8 mouse cellular contexts compared by ENCODE assay signal in the genomic region with DNA sequence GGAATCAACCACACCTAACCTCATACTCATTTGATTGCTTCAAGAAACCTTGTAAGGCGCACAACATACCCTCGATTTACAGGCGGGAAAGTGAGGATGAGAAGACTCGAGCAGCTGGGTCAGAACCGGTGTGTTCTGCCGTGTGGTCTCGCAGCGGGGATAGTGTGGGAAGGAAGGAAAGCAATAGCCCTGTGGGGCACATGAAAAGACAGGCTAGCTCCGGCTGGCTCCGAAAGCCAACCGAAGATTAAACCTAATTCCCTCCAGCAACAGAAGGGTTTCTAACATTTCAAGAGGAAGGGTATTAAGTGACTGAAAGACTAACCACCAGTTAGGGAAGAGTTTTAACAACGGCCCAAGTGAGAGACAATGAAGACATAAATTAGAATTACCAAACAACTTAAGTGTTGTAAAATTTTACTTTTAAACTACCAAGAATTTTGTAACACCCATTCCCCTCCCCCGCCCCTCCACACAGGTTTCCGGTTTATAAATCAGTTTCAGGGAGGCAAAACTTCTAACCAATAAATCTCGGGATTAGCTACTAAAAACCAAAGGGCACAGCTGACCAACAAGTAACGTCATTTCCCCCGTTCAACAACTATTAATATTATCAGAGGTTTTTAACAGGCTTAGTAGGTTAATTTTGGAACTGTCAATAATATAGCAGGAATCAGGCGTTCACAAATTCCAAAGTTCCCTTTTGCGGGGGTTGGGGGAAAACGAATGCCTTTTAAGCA. TPM values are rescaled to one million over a fixed set of nuclear protein-coding genes. Genes with fewer than 3 reads are reported as not detected.
DNase-seq lines count a peak whose midpoint lies in the region; ATAC-seq and TF ChIP-seq lines count a peak whose summit lies in the region.

No protein-coding gene starts in this region.

- WGBS in lung, embryonic 14.5 days, result 13% methylated on average over 20 of the region's 20 CpGs
- WGBS in embryonic facial prominence, embryonic 12.5 days, result 9% methylated on average over 20 of the region's 20 CpGs
- 8% methylated on average over 20 of the region's 20 CpGs for WGBS in intestine, embryonic 15.5 days
- WGBS in midbrain, embryonic 15.5 days, result 9% methylated on average over 20 of the region's 20 CpGs

- H3K4me1 ChIP-seq in lung, embryonic 14.5 days (ENCODE audit: insufficient read depth), result no peaks in the 10 kb centered on the region
- peaks cover 12% of the 10 kb centered on the region for H3K4me1 ChIP-seq in embryonic facial prominence, embryonic 12.5 days
- H3K4me1 ChIP-seq in intestine, embryonic 15.5 days (replicated peaks), result peaks cover 10% of the 10 kb centered on the region; the same call in 1 of the 2 replicates
- H3K4me1 ChIP-seq in midbrain, embryonic 15.5 days, result peaks cover 34% of the 10 kb centered on the region

- H3K36me3 ChIP-seq in lung, embryonic 14.5 days (ENCODE audit: insufficient read depth), result peaks cover 54% of the 10 kb centered on the region
- peaks cover 26% of the 10 kb centered on the region for H3K36me3 ChIP-seq in embryonic facial prominence, embryonic 12.5 days
- H3K36me3 ChIP-seq in intestine, embryonic 15.5 days, result peaks cover 7% of the 10 kb centered on the region; the same call in 1 of the 2 replicates
- H3K36me3 ChIP-seq in midbrain, embryonic 15.5 days (replicated peaks), result peaks cover 15% of the 10 kb centered on the region; the same call in 1 of the 2 replicates

- peak overlapping the region; percentile 98 for H3K27ac ChIP-seq in lung, embryonic 14.5 days (ENCODE audit: low read depth)
- H3K27ac ChIP-seq in embryonic facial prominence, embryonic 12.5 days, result peak overlapping the region; percentile 99
- peak overlapping the region; percentile 98 for H3K27ac ChIP-seq in intestine, embryonic 15.5 days
- peak overlapping the region; percentile 96 for H3K27ac ChIP-seq in midbrain, embryonic 15.5 days

- peak; percentile 51 for DNase-seq in lung, embryonic 14.5 days
- DNase-seq in lung, postnatal 10 days, result no peak
- DNase-seq in frontal cortex, postnatal 36 days (ENCODE audit: low spot score in 2 of 2), result no peak
- DNase-seq in retina, postnatal 1 day, result no peak

- H3K4me3 ChIP-seq in lung, embryonic 14.5 days (ENCODE audit: low read depth, low read length), result peak overlapping the region; percentile 95
- H3K4me3 ChIP-seq in embryonic facial prominence, embryonic 12.5 days, result peak overlapping the region; percentile 91
- peak overlapping the region; percentile 100 for H3K4me3 ChIP-seq in intestine, embryonic 15.5 days (replicated peaks)
- H3K4me3 ChIP-seq in midbrain, embryonic 15.5 days, result peak overlapping the region; percentile 76

- ATAC-seq in lung, embryonic 14.5 days (ENCODE audit: insufficient read depth), result no peak
- no peak for ATAC-seq in embryonic facial prominence, embryonic 12.5 days (ENCODE audit: insufficient number of reproducible peaks, insufficient read depth, low FRiP score, low TSS enrichment)
- ATAC-seq in intestine, embryonic 15.5 days, result no peak
- no peak for ATAC-seq in midbrain, embryonic 15.5 days (replicated peaks)
- no peak for ATAC-seq in monocyte, adult 5-6 weeks (replicated peaks; ENCODE audit: insufficient number of reproducible peaks, low FRiP score, low TSS enrichment, poor library complexity, severe bottlenecking)

- no peak for TF ChIP-seq CTCF in lung, embryonic 14.5 days (IDR thresholded peaks at IDR 0.05; ENCODE audit: low read depth)

- H3K4me2 ChIP-seq in lung, embryonic 14.5 days, result peak overlapping the region; percentile 88
- H3K4me2 ChIP-seq in embryonic facial prominence, embryonic 12.5 days (replicated peaks), result peak overlapping the region; percentile 76
- H3K4me2 ChIP-seq in intestine, embryonic 15.5 days (replicated peaks), result peak overlapping the region; percentile 79
- peak overlapping the region; percentile 79 for H3K4me2 ChIP-seq in midbrain, embryonic 15.5 days

- H3K27me3 ChIP-seq in lung, embryonic 14.5 days (ENCODE audit: insufficient read depth, low read length), result no peaks in the 10 kb centered on the region
- no peaks in the 10 kb centered on the region for H3K27me3 ChIP-seq in embryonic facial prominence, embryonic 12.5 days
- no peaks in the 10 kb centered on the region for H3K27me3 ChIP-seq in intestine, embryonic 15.5 days (replicated peaks)
- no peaks in the 10 kb centered on the region for H3K27me3 ChIP-seq in midbrain, embryonic 15.5 days (replicated peaks)

- no peaks in the 10 kb centered on the region for H3K9me3 ChIP-seq in lung, embryonic 14.5 days (ENCODE audit: low read depth, low read length)
- H3K9me3 ChIP-seq in embryonic facial prominence, embryonic 12.5 days, result no peaks in the 10 kb centered on the region
- H3K9me3 ChIP-seq in intestine, embryonic 15.5 days, result no peaks in the 10 kb centered on the region
- H3K9me3 ChIP-seq in midbrain, embryonic 15.5 days, result no peaks in the 10 kb centered on the region

- H3K9ac ChIP-seq in lung, embryonic 14.5 days, result peak overlapping the region; percentile 98
- peak overlapping the region; percentile 99 for H3K9ac ChIP-seq in embryonic facial prominence, embryonic 12.5 days
- H3K9ac ChIP-seq in intestine, embryonic 15.5 days, result peak overlapping the region; percentile 100
- H3K9ac ChIP-seq in midbrain, embryonic 15.5 days, result peak overlapping the region; percentile 66

RNA-seq across cellular contexts. Expression of a gene that starts 1.5 kb away (rescaled TPM):
- 11.1 and 11.5 TPM in 2 replicates for polyA plus RNA-seq in lung, embryonic 14.5 days (2014; fragmentation: Nextera tagmentation; extraction: Ambion mirVana)
- 9.2 and 9.7 TPM in 2 replicates for polyA plus RNA-seq in embryonic facial prominence, embryonic 12.5 days (2016; fragmentation: Nextera tagmentation; extraction: Ambion mirVana)
- polyA plus RNA-seq in intestine, embryonic 15.5 days (2015; fragmentation: Nextera tagmentation; extraction: Ambion mirVana), result 4.1 and 4.3 TPM in 2 replicates
- polyA plus RNA-seq in midbrain, embryonic 15.5 days (2015; fragmentation: Nextera tagmentation; extraction: Ambion mirVana), result 3.8 and 4.1 TPM in 2 replicates
- total RNA-seq in monocyte, adult 5-6 weeks (2017), result 12.4 to 18.2 TPM (median 13.2 TPM) in 3 replicates

RNA-seq across cellular contexts. Expression of a gene that starts 34.8 kb away (rescaled TPM):
- polyA plus RNA-seq in lung, embryonic 14.5 days (2014; fragmentation: Nextera tagmentation; extraction: Ambion mirVana), result 269 and 282 TPM in 2 replicates
- polyA plus RNA-seq in embryonic facial prominence, embryonic 12.5 days (2016; fragmentation: Nextera tagmentation; extraction: Ambion mirVana), result 287 and 307 TPM in 2 replicates
- polyA plus RNA-seq in intestine, embryonic 15.5 days (2015; fragmentation: Nextera tagmentation; extraction: Ambion mirVana), result 358 and 379 TPM in 2 replicates
- polyA plus RNA-seq in midbrain, embryonic 15.5 days (2015; fragmentation: Nextera tagmentation; extraction: Ambion mirVana), result 258 and 266 TPM in 2 replicates
- total RNA-seq in monocyte, adult 5-6 weeks (2017), result 473 to 555 TPM (median 517 TPM) in 3 replicates

RNA-seq across cellular contexts. Expression of a gene that starts 52.2 kb away (rescaled TPM):
- 2.1 and 3.2 TPM in 2 replicates for polyA plus RNA-seq in lung, embryonic 14.5 days (2014; fragmentation: Nextera tagmentation; extraction: Ambion mirVana)
- 0.62 and 0.74 TPM in 2 replicates for polyA plus RNA-seq in embryonic facial prominence, embryonic 12.5 days (2016; fragmentation: Nextera tagmentation; extraction: Ambion mirVana)
- polyA plus RNA-seq in intestine, embryonic 15.5 days (2015; fragmentation: Nextera tagmentation; extraction: Ambion mirVana), result 3.9 and 4.2 TPM in 2 replicates
- 1.9 and 2.3 TPM in 2 replicates for polyA plus RNA-seq in midbrain, embryonic 15.5 days (2015; fragmentation: Nextera tagmentation; extraction: Ambion mirVana)
- total RNA-seq in monocyte, adult 5-6 weeks (2017), result not detected in 3 replicates
